Mouse (Mus musculus) intestine, embryonic 14.5 days (tissue): ENCODE results near the gene Mycbpap. TPM values are rescaled to one million over a fixed set of nuclear protein-coding genes. Genes with fewer than 3 reads are reported as not detected.
A peak's percentile ranks its signal among the peaks of the same experiment; 100 is the strongest.

Experiments
- ATAC-seq: fragments of 200-750 bp; cut with Nextera tagmentation; replicated peaks from 2 replicates; pipeline ENCODE4 v1.8.0; 2017; ENCODE audit warnings: low read depth, moderate number of reproducible peaks, moderate TSS enrichment, moderate library complexity; ENCODE audit not compliant: low FRiP score, low TSS enrichment
- DNase-seq: peaks from one replicate; pipeline ENCODE4 v3.0.0-alpha.2; 2018; ENCODE audit warnings: low spot score
- H3K27ac ChIP-seq: fragments of 300-500 bp; sonication (generic); 2 replicates; pipeline ENCODE4 v1.5.1; 2014; ENCODE audit warnings: low read depth, mild to moderate bottlenecking, control low read depth
- H3K27me3 ChIP-seq: fragments of 300-500 bp; sonication (generic); replicated peaks from 2 replicates; pipeline ENCODE4 v1.6.1; 2014; ENCODE audit warnings: low read length, control low read depth; ENCODE audit not compliant: control insufficient read depth, insufficient read depth
- H3K36me3 ChIP-seq: fragments of 300-500 bp; sonication (generic); 2 replicates; pipeline ENCODE4 v1.6.1; 2014; ENCODE audit warnings: low read length, control low read depth; ENCODE audit not compliant: control insufficient read depth, insufficient read depth
- H3K4me1 ChIP-seq: fragments of 300-500 bp; sonication (generic); replicated peaks from 2 replicates; pipeline ENCODE4 v1.6.1; 2014; ENCODE audit warnings: low read length, control low read depth, mixed read lengths; ENCODE audit not compliant: control insufficient read depth, insufficient read depth
- H3K4me2 ChIP-seq: fragments of 300-500 bp; sonication (generic); 2 replicates; pipeline ENCODE4 v1.6.1; 2014; ENCODE audit warnings: low read length
- H3K4me3 ChIP-seq: fragments of 300-500 bp; sonication (generic); 2 replicates; pipeline ENCODE4 v1.5.1; 2014; ENCODE audit warnings: low read depth, low read length, control low read depth, mixed read lengths
- H3K9ac ChIP-seq: fragments of 300-500 bp; sonication (generic); 2 replicates; pipeline ENCODE4 v1.6.1; 2014; ENCODE audit warnings: mild to moderate bottlenecking, low read length
- H3K9me3 ChIP-seq: fragments of 300-500 bp; sonication (generic); 2 replicates; pipeline ENCODE4 v1.6.1; 2016; ENCODE audit warnings: low read length, control low read depth; ENCODE audit not compliant: control insufficient read depth
- WGBS: fragments of 180-500 bp; shearing (Covaris S2); extraction: QIAGEN DNeasy Blood & Tissue Kit; methylation state at CpG from one replicate; pipeline ENCODE4 v1.1.7; 2014; 5-methylcytosine and 5-hydroxymethylcytosine counted together
- polyA plus RNA-seq: library from polyadenylated mRNA; unstranded; fragments of >200 nt; fragmentation: Nextera tagmentation; extraction: Ambion mirVana; gene quantifications from 2 replicates; pipeline ENCODE4 v1.2.1, GENCODE M21; 2014

Mycbpap gene
- polyA plus RNA-seq, 1 experiment from 2014 or later = 1.8 TPM

GRCm38 (mm10) chr11:94508976-94509375, 12.6 kb downstream of the Mycbpap start:
- H3K4me1 ChIP-seq = peaks cover 6% of the 10 kb centered on the region; the same call in 1 of the 2 replicates
- no peak overlapping the region for H3K4me2 ChIP-seq

GRCm38 (mm10) chr11:94501482-94501881, 20.1 kb downstream of the Mycbpap start:
- Histone ChIP-seq H3K27me3 (no peaks in the 10 kb centered on the region), H3K27ac (no peak overlapping the region), H3K9me3 (no peaks in the 10 kb centered on the region), H3K4me2 (no peak overlapping the region), H3K36me3 (no peaks in the 10 kb centered on the region), H3K4me3 (no peak overlapping the region), H3K4me1 (peaks cover 29% of the 10 kb centered on the region), H3K9ac (no peak overlapping the region)
- ATAC-seq (no peak), DNase-seq (no peak)
- WGBS = 89% methylated on average over 8 of the region's 8 CpGs

More at GRCm38 (mm10) chr11:94508976-94509375, 12.6 kb downstream of the Mycbpap start:
- peaks cover 6% of the 10 kb centered on the region; the same call in 1 of the 2 replicates for H3K9me3 ChIP-seq
- no peak overlapping the region for H3K4me3 ChIP-seq
- no peak for DNase-seq
- ATAC-seq = no peak
- no peak overlapping the region for H3K27ac ChIP-seq
- no peak overlapping the region for H3K9ac ChIP-seq
- H3K36me3 ChIP-seq = no peaks in the 10 kb centered on the region
- H3K27me3 ChIP-seq = no peaks in the 10 kb centered on the region
- 72% methylated on average over 10 of the region's 10 CpGs for WGBS

GRCm38 (mm10) chr11:94500362-94500761, 21.2 kb downstream of the Mycbpap start:
- H3K27ac ChIP-seq = 0 out of 2 replicates have a peak overlapping the region, but pooled peaks have one; percentile 5
- H3K9ac ChIP-seq = no peak overlapping the region; the same call in 1 of the 2 replicates
- H3K27me3 ChIP-seq = no peaks in the 10 kb centered on the region
- peak overlapping the region; percentile 28; the same call in 1 of the 2 replicates for H3K4me3 ChIP-seq
- H3K9me3 ChIP-seq = no peaks in the 10 kb centered on the region
- 12% methylated on average over 8 of the region's 8 CpGs for WGBS
- peaks cover 29% of the 10 kb centered on the region for H3K4me1 ChIP-seq
- DNase-seq (no peak), ATAC-seq (no peak)
- H3K4me2 ChIP-seq = peak overlapping the region; percentile 65
- H3K36me3 ChIP-seq = no peaks in the 10 kb centered on the region

- peak; percentile 67 for ATAC-seq
- H3K9ac ChIP-seq = peak within 1 kb of the TSS; percentile 22
Measured at GRCm38 (mm10) chr11:94499661-94500152, 21.8 kb downstream of the Mycbpap start, which contains the start of gene Epn3. Gene Epn3, minus strand, starts transcription at chr11:94499974.

GRCm38 (mm10) chr11:94499035-94499434, 22.5 kb downstream of the Mycbpap start:
- Histone ChIP-seq H3K9me3 (no peaks in the 10 kb centered on the region), H3K4me1 (peaks cover 29% of the 10 kb centered on the region), H3K27me3 (no peaks in the 10 kb centered on the region), H3K36me3 (no peaks in the 10 kb centered on the region), H3K4me2 (peak overlapping the region; percentile 65), H3K27ac (no peak overlapping the region), H3K4me3 (peak overlapping the region; percentile 28), H3K9ac (0 out of 2 replicates have a peak overlapping the region, but pooled peaks have one; percentile 22)
- 9% methylated on average over 2 of the region's 2 CpGs for WGBS
- ATAC-seq (no peak), DNase-seq (no peak)

More at GRCm38 (mm10) chr11:94499661-94500152, 21.8 kb downstream of the Mycbpap start, which contains the start of gene Epn3:
- Histone ChIP-seq H3K27me3 (no peaks in the 10 kb centered on the region), H3K9me3 (no peaks in the 10 kb centered on the region), H3K4me1 (peaks cover 29% of the 10 kb centered on the region), H3K4me2 (peak within 1 kb of the TSS; percentile 65), H3K27ac (0 out of 2 replicates have a peak within 1 kb of the TSS, but pooled peaks have one; percentile 5), H3K4me3 (peak within 1 kb of the TSS; percentile 28), H3K36me3 (no peaks in the 10 kb centered on the region)
- under 1% methylated on average over 26 of the region's 26 CpGs for WGBS
- DNase-seq = peak; percentile 76

- ATAC-seq (0 out of 2 replicates have a peak, but pooled peaks have one; percentile 29), DNase-seq (peak; percentile 67)
- Histone ChIP-seq H3K36me3 (no peaks in the 10 kb centered on the region), H3K27ac (peak overlapping the region; percentile 33), H3K4me3 (peak overlapping the region; percentile 15; the same call in 1 of the 2 replicates), H3K9ac (no peak overlapping the region), H3K4me2 (peak overlapping the region; percentile 65), H3K27me3 (no peaks in the 10 kb centered on the region), H3K9me3 (no peaks in the 10 kb centered on the region), H3K4me1 (peaks cover 29% of the 10 kb centered on the region)
- 21% methylated on average over 19 of the region's 19 CpGs for WGBS
Measured at GRCm38 (mm10) chr11:94498093-94498996, 23.2 kb downstream of the Mycbpap start.

- WGBS = 74% methylated on average over 3 of the region's 3 CpGs
- no peak overlapping the region for H3K4me2 ChIP-seq
Measured at GRCm38 (mm10) chr11:94495415-94495814, 26.1 kb downstream of the Mycbpap start.

GRCm38 (mm10) chr11:94491749-94492099, 29.8 kb downstream of the Mycbpap start:
- H3K4me1 ChIP-seq = no peaks in the 10 kb centered on the region; the same call in 1 of the 2 replicates
- ATAC-seq (no peak), DNase-seq (no peak)
- no peaks in the 10 kb centered on the region for H3K27me3 ChIP-seq
- peak overlapping the region; percentile 50 for H3K4me3 ChIP-seq
- no peaks in the 10 kb centered on the region for H3K9me3 ChIP-seq
- H3K36me3 ChIP-seq = no peaks in the 10 kb centered on the region
- no peak overlapping the region for H3K27ac ChIP-seq
- peak overlapping the region; percentile 80 for H3K4me2 ChIP-seq
- 69% methylated on average over 7 of the region's 7 CpGs for WGBS
- H3K9ac ChIP-seq = no peak overlapping the region; the same call in 1 of the 2 replicates

More at GRCm38 (mm10) chr11:94495415-94495814, 26.1 kb downstream of the Mycbpap start:
- Histone ChIP-seq H3K36me3 (no peaks in the 10 kb centered on the region), H3K9me3 (no peaks in the 10 kb centered on the region), H3K27me3 (no peaks in the 10 kb centered on the region), H3K9ac (no peak overlapping the region), H3K4me3 (no peak overlapping the region), H3K27ac (no peak overlapping the region), H3K4me1 (peaks cover 26% of the 10 kb centered on the region)
- ATAC-seq = no peak
- no peak for DNase-seq
